Mouse (Mus musculus) liver, embryonic 14.5 days (tissue): ENCODE measurements around the gene Ubtf. TPM values are rescaled to one million over a fixed set of nuclear protein-coding genes. Genes with fewer than 3 reads are reported as not detected.

ENCODE experiments used
- ATAC-seq: fragments of 200-750 bp; cut with Nextera tagmentation; 2 replicates; pipeline ENCODE4 v1.8.0; 2017; ENCODE audit warnings: moderate number of reproducible peaks, mild to moderate bottlenecking, moderate library complexity; ENCODE audit not compliant: insufficient read depth
- DNase-seq, 3 experiments: peaks; one replicate each; pipeline ENCODE4 v3.0.0-alpha.2; 2012 to 2013; ENCODE audit warnings: low read depth in 3 of 3, low spot score in 3 of 3
- H3K27ac ChIP-seq: fragments of 300-500 bp; sonication (generic); 2 replicates; pipeline ENCODE4 v1.5.1; 2014; ENCODE audit warnings: moderate library complexity, mild to moderate bottlenecking, control low read depth, inconsistent platforms
- H3K27me3 ChIP-seq: fragments of 300-500 bp; sonication (generic); 2 replicates; pipeline ENCODE4 v1.6.1; 2014; ENCODE audit warnings: mild to moderate bottlenecking, low read length, moderate library complexity; ENCODE audit not compliant: control insufficient read depth, insufficient read depth
- H3K36me3 ChIP-seq: fragments of 300-500 bp; sonication (generic); replicated peaks from 2 replicates; pipeline ENCODE4 v1.6.1; 2014; ENCODE audit warnings: low read depth; ENCODE audit not compliant: control insufficient read depth, insufficient read depth
- H3K4me1 ChIP-seq, 2 experiments: fragments of 200-500 bp in 1 of 2; fragments of 300-500 bp in 1 of 2; sonication (generic) in 1 of 2; replicated peaks; 2 replicates each; pipeline ENCODE4 v1.6.1; 2012 to 2014; ENCODE audit warnings: antibody characterized with exemption in 1 of 2, inconsistent platforms in 1 of 2, low read length in 1 of 2; ENCODE audit not compliant: control insufficient read depth in 2 of 2, insufficient read depth in 2 of 2
- H3K4me2 ChIP-seq: fragments of 300-500 bp; sonication (generic); 2 replicates; pipeline ENCODE4 v1.6.1; 2014; ENCODE audit warnings: low read depth, mild to moderate bottlenecking, control low read depth, moderate library complexity
- H3K4me3 ChIP-seq, 2 experiments: fragments of 200-500 bp in 1 of 2; fragments of 300-500 bp in 1 of 2; sonication (generic) in 1 of 2; 2 replicates each; pipeline ENCODE4 v1.5.1; 2012 to 2014; ENCODE audit warnings: low read depth in 2 of 2, low read length in 2 of 2, mild to moderate bottlenecking in 2 of 2, control low read depth in 1 of 2, inconsistent platforms in 1 of 2, moderate library complexity in 1 of 2; ENCODE audit not compliant: insufficient read depth in 1 of 2
- H3K9ac ChIP-seq: fragments of 300-500 bp; sonication (generic); replicated peaks from 2 replicates; pipeline ENCODE4 v1.6.1; 2014; ENCODE audit warnings: mild to moderate bottlenecking, control low read depth, moderate library complexity
- H3K9me3 ChIP-seq: fragments of 300-500 bp; sonication (generic); 2 replicates; pipeline ENCODE4 v1.6.1; 2016; ENCODE audit warnings: low read length, mixed read lengths; ENCODE audit not compliant: control insufficient read depth
- CTCF ChIP-seq: IDR thresholded peaks from 2 replicates; pipeline ENCODE4 v1.5.1; 2016; ENCODE audit warnings: antibody characterized with exemption, low read depth, control low read depth
- EP300 ChIP-seq: IDR thresholded peaks from 2 replicates; pipeline ENCODE4 v1.6.1; 2016; ENCODE audit warnings: antibody characterized with exemption, low read depth
- WGBS: fragments of 180-500 bp; shearing (Covaris S2); extraction: QIAGEN DNeasy Blood & Tissue Kit; methylation state at CpG from one replicate; pipeline ENCODE4 v1.1.7; 2014; ENCODE audit not compliant: insufficient replicate concordance; 5-methylcytosine and 5-hydroxymethylcytosine counted together
- polyA plus RNA-seq, 2 experiments: library from polyadenylated mRNA; depleted of rRNA in 1 of 2; stranded (reverse) in 1 of 2; unstranded in 1 of 2; fragments of >200 nt; fragmentation: Nextera tagmentation in 1 of 2; extraction: Ambion mirVana in 1 of 2; gene quantifications; 2 replicates each; pipeline versions ENCODE4 v1.2.1 to v1.2.3; 2012 to 2014

Gene Ubtf
- polyA plus RNA-seq, 2 experiments = 34.7 to 42.5 TPM

DNA sequence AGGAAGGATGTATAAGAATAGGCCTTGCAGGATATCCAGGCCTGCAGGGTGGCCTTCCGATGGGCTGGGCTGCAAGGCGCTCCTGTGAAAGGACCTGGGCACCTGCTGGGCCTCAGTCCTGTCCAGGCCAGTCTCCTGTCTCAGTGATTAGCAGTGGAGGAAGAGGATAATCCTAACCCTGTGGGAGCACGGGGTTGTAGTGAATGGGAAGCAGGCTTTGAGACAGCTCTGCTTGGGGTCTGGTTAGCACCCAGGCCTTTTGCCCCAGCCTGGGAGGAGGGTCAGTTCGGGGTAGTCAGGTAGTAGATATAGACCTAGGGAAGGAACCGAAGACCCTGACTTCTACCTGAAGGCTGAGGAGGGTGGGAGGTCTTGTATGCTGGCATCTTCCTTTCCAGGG is 28.1 kb upstream of the Ubtf start:
- H3K27ac ChIP-seq = peak overlapping the region; percentile 56
- peak; percentile 46 for ATAC-seq
- no peak overlapping the region for H3K4me2 ChIP-seq
- H3K27me3 ChIP-seq = no peaks in the 10 kb centered on the region
- no peak for DNase-seq
- TF ChIP-seq EP300 (peak; percentile 3; the same call in 1 of the 2 replicates), CTCF (no peak)
- no peak overlapping the region for H3K4me3 ChIP-seq
- no peak overlapping the region for H3K9ac ChIP-seq
- 66% methylated on average over 5 of the region's 5 CpGs for WGBS
- H3K4me1 ChIP-seq = no peaks in the 10 kb centered on the region
- peaks cover 40% of the 10 kb centered on the region for H3K36me3 ChIP-seq
- no peaks in the 10 kb centered on the region for H3K9me3 ChIP-seq

DNA sequence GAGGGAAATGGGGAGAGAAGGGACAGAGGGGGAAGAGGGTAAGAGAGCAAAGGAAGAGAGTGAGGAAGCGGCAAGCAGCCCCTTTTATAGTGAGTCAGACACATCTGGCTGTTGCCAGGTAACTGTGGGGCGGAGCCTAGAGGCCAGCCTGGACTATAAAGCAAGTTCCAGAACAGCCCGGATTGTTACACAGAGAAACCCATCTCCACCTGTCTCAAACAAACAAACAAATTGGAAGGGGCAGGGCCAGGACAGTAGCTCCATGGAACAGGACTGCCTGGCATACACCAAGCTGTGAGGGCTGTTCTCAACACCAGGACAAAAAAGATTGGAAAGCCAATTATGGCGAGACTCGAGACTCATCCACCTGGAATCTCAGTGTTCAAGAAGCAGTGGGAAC is 27.4 kb upstream of the Ubtf start:
- 58% methylated on average over 5 of the region's 5 CpGs for WGBS
- H3K4me3 ChIP-seq = no peak overlapping the region
- peaks cover 32% of the 10 kb centered on the region for H3K36me3 ChIP-seq
- no peaks in the 10 kb centered on the region for H3K4me1 ChIP-seq
- no peak overlapping the region for H3K4me2 ChIP-seq
- H3K27ac ChIP-seq = no peak overlapping the region
- no peaks in the 10 kb centered on the region for H3K9me3 ChIP-seq
- ATAC-seq = peak; percentile 9
- DNase-seq = no peak
- TF ChIP-seq CTCF (no peak), EP300 (no peak)
- H3K27me3 ChIP-seq = no peaks in the 10 kb centered on the region
- H3K9ac ChIP-seq = no peak overlapping the region

DNA sequence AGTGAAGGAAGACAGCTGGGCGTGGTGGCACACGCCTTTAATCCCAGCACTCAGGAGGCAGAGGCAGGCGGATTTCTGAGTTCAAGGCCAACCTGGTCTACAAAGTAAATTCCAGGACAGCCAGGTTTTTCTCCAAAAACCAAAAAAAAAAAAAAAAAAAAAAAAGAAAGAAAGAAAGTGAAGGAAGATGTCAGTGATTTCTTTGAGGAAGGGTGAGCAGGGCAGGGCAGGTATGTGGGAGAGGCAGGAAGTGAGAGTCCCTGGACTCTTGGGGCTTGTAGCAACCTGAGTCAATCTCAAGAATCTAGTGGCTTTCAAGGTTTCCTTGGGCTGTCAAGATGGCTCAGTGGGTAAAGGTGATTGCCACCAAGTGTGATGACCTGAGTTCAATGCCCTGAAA is 24.9 kb upstream of the Ubtf start:
- no peak overlapping the region for H3K9ac ChIP-seq
- ATAC-seq (no peak), DNase-seq (no peak)
- H3K9me3 ChIP-seq = no peaks in the 10 kb centered on the region
- H3K4me1 ChIP-seq = no peaks in the 10 kb centered on the region
- TF ChIP-seq CTCF = no peak
- TF ChIP-seq EP300 = no peak
- H3K36me3 ChIP-seq = peaks cover 8% of the 10 kb centered on the region
- no peaks in the 10 kb centered on the region for H3K27me3 ChIP-seq
- WGBS = 77% methylated on average over 3 of the region's 3 CpGs
- no peak overlapping the region for H3K27ac ChIP-seq
- H3K4me2 ChIP-seq = no peak overlapping the region
- no peak overlapping the region for H3K4me3 ChIP-seq

DNA sequence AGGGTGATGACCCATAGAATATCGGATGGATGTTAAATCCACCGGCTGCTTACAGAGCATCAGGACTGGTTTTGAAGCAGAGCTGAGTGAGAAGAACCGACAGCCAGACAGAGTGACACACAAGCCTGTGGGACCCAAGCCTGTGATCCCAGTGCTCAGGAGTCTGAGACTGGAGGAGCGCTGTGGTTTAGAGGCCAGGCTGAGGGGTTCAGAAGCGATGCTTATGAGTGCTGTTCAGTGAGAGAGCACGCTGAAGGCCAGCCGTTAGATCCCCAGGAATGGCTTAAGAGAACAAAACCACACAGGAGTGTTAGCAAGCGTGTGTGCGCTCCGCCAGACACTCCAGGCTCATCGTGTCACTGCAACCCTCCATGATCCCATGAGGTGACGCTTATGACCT is 23.2 kb upstream of the Ubtf start:
- no peaks in the 10 kb centered on the region; the same call in 1 of the 2 replicates for H3K27me3 ChIP-seq
- TF ChIP-seq EP300 = no peak
- no peak for TF ChIP-seq CTCF
- no peaks in the 10 kb centered on the region for H3K9me3 ChIP-seq
- no peak overlapping the region for H3K4me3 ChIP-seq
- no peak overlapping the region for H3K27ac ChIP-seq
- H3K36me3 ChIP-seq = no peaks in the 10 kb centered on the region
- H3K9ac ChIP-seq = no peak overlapping the region
- no peaks in the 10 kb centered on the region for H3K4me1 ChIP-seq
- DNase-seq (no peak), ATAC-seq (no peak)
- no peak overlapping the region for H3K4me2 ChIP-seq
- WGBS = 72% methylated on average over 12 of the region's 12 CpGs

DNA sequence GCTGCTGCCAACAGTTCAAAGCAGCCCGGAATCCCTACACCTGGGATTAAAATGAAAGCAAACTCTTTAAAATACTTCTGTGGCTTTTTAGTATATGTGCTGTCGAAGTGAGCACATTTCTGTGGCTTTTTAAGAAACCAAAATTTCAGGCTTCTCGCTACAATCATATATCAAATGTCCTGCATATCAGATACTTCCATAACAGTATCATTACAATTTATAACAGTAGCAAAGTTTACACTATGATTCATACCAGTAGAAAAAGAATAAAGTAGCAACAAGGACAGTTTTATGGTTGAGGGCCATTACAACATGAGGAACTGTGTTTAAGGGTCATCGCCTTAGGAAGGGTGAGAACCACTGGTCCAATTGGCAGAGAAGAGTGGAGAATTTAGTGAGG is 21.6 kb upstream of the Ubtf start:
- ATAC-seq (no peak), DNase-seq (no peak)
- no peak overlapping the region for H3K27ac ChIP-seq
- H3K36me3 ChIP-seq = no peaks in the 10 kb centered on the region
- no peak overlapping the region for H3K4me2 ChIP-seq
- H3K27me3 ChIP-seq = no peaks in the 10 kb centered on the region; the same call in 1 of the 2 replicates
- 76% methylated on average over 4 of the region's 4 CpGs for WGBS
- H3K9ac ChIP-seq = no peak overlapping the region
- TF ChIP-seq EP300 = no peak
- TF ChIP-seq CTCF = no peak
- H3K4me3 ChIP-seq = no peak overlapping the region
- no peaks in the 10 kb centered on the region for H3K9me3 ChIP-seq
- H3K4me1 ChIP-seq = no peaks in the 10 kb centered on the region

DNA sequence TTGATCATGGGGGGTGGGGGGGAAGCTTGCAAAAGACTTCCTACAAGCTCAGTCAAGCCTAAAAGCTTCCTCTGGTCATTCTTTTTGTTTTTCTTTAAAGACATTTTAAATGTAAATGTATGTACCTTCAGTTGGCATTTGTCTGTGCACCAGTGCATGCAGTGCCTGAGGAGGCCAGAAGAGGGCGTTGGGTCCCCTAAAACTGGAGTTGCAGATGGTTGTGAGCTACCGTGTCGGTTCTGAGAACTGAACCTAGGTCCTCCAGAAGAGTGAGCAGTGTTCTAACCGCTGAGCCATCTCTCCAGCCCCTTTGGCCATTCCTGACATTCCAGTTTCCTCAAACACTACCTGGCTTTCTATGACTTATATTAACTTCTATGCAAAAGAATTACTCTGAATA is 20.1 kb upstream of the Ubtf start:
- no peaks in the 10 kb centered on the region for H3K36me3 ChIP-seq
- 58% methylated on average over 4 of the region's 4 CpGs for WGBS
- no peak overlapping the region for H3K4me2 ChIP-seq
- H3K4me3 ChIP-seq = no peak overlapping the region
- DNase-seq = no peak
- TF ChIP-seq EP300 (no peak), CTCF (peak; percentile 67)
- H3K9me3 ChIP-seq = no peaks in the 10 kb centered on the region
- H3K9ac ChIP-seq = no peak overlapping the region
- no peak overlapping the region for H3K27ac ChIP-seq
- no peaks in the 10 kb centered on the region for H3K4me1 ChIP-seq
- H3K27me3 ChIP-seq = no peaks in the 10 kb centered on the region; the same call in 1 of the 2 replicates
- ATAC-seq = no peak
